Mouse (Mus musculus): Measurements from ENCODE around the gene Fam57b.

Gene Fam57b

GRCm38 (mm10) chr7:126823202-126823711, 25.8 kb downstream of the Fam57b start:
- no peak for DNase-seq (ENCODE audit: low read depth in 2 of 2, low spot score in 2 of 2)

GRCm38 (mm10) chr7:126823940-126824339, 26.5 kb downstream of the Fam57b start:
- no peak for DNase-seq (ENCODE audit: low read depth in 2 of 2, low spot score in 2 of 2)

GRCm38 (mm10) chr7:126825403-126825802, 27.9 kb downstream of the Fam57b start:
- no peak for DNase-seq (ENCODE audit: low read depth in 2 of 2, low spot score in 2 of 2)

- DNase-seq (ENCODE audit: low read depth in 2 of 2, low spot score in 2 of 2) = no peak
Measured at GRCm38 (mm10) chr7:126825952-126826351, 28.5 kb downstream of the Fam57b start.

GRCm38 (mm10) chr7:126831539-126831938, 34.1 kb downstream of the Fam57b start, which contains the start of gene 4930451I11Rik:
Gene 4930451I11Rik, minus strand, starts transcription at chr7:126831639.
- DNase-seq (ENCODE audit: low read depth in 2 of 2, low spot score in 2 of 2) = no peak

GRCm38 (mm10) chr7:126832036-126832598, 34.6 kb downstream of the Fam57b start:
- peak; percentile 73 to 83 for DNase-seq (ENCODE audit: low read depth in 2 of 2, low spot score in 2 of 2)

GRCm38 (mm10) chr7:126833294-126833693, 35.8 kb downstream of the Fam57b start:
- DNase-seq (ENCODE audit: low read depth in 2 of 2, low spot score in 2 of 2) = no peak

- DNase-seq (ENCODE audit: low read depth in 2 of 2, low spot score in 2 of 2) = no peak
Measured at GRCm38 (mm10) chr7:126843276-126843675, 45.8 kb downstream of the Fam57b start.

- no peak for DNase-seq (ENCODE audit: low read depth in 2 of 2, low spot score in 2 of 2)
Measured at GRCm38 (mm10) chr7:126845516-126845915, 48.0 kb downstream of the Fam57b start.

- DNase-seq (ENCODE audit: low read depth in 2 of 2, low spot score in 2 of 2) = no peak
Measured at GRCm38 (mm10) chr7:126847116-126847420, 49.6 kb downstream of the Fam57b start, which contains the start of gene Doc2a. Gene Doc2a, plus strand, starts transcription at chr7:126847416.

- DNase-seq (ENCODE audit: low read depth in 2 of 2, low spot score in 2 of 2) = no peak
Measured at GRCm38 (mm10) chr7:126847421-126848398, 50.2 kb downstream of the Fam57b start.

- DNase-seq (ENCODE audit: low read depth in 2 of 2, low spot score in 2 of 2) = no peak
Measured at GRCm38 (mm10) chr7:126848794-126849193, 51.3 kb downstream of the Fam57b start.

- DNase-seq (ENCODE audit: low read depth in 2 of 2, low spot score in 2 of 2) = no peak
Measured at GRCm38 (mm10) chr7:126850161-126850560, 52.7 kb downstream of the Fam57b start.

- DNase-seq (ENCODE audit: low read depth in 2 of 2, low spot score in 2 of 2) = no peak
Measured at GRCm38 (mm10) chr7:126851192-126851591, 53.7 kb downstream of the Fam57b start.

- DNase-seq (ENCODE audit: low read depth in 2 of 2, low spot score in 2 of 2) = no peak
Measured at GRCm38 (mm10) chr7:126853454-126853853, 56.0 kb downstream of the Fam57b start.

GRCm38 (mm10) chr7:126855641-126856040, 58.2 kb downstream of the Fam57b start:
- DNase-seq (ENCODE audit: low read depth in 2 of 2, low spot score in 2 of 2) = no peak

GRCm38 (mm10) chr7:126856741-126857420, 59.4 kb downstream of the Fam57b start:
- peak in 1 of 2 experiments; percentile 28 for DNase-seq (ENCODE audit: low read depth in 2 of 2, low spot score in 2 of 2)

- DNase-seq (ENCODE audit: low read depth in 2 of 2, low spot score in 2 of 2) = no peak
Measured at GRCm38 (mm10) chr7:126860987-126861386, 63.5 kb downstream of the Fam57b start.

- peak; percentile 80 to 90 for DNase-seq (ENCODE audit: low read depth in 2 of 2, low spot score in 2 of 2)
Measured at GRCm38 (mm10) chr7:126861429-126862130, 64.1 kb downstream of the Fam57b start, which contains the start of gene Hirip3. Gene Hirip3, plus strand, starts transcription at chr7:126861972.

- DNase-seq (ENCODE audit: low read depth in 2 of 2, low spot score in 2 of 2) = peak; percentile 84 to 88
Measured at GRCm38 (mm10) chr7:126862147-126862784, 64.8 kb downstream of the Fam57b start, which contains the start of gene Ino80e. Gene Ino80e, minus strand, starts transcription at chr7:126862377.
